Mouse (Mus musculus) left cerebral cortex, postnatal 14 days (tissue): ENCODE measurements around the gene Slc35a1. TPM values are rescaled to one million over a fixed set of nuclear protein-coding genes. Genes with fewer than 3 reads are reported as not detected.

ENCODE experiments used
- DNase-seq, 2 experiments: peaks; one replicate each; pipeline ENCODE4 v3.0.0; 2021 to 2022; ENCODE audit warnings: low spot score in 2 of 2, mixed read lengths in 1 of 2
- intact Hi-C: fragments of 180-260 bp; cut with DNase I; formaldehyde crosslinking; loops from one replicate; pipeline ENCODE4 v1.15.1; 2025
- total RNA-seq, 2 experiments: library from RNA; stranded (reverse); gene quantifications; 2 replicates each; pipeline ENCODE4 v1.2.3; 2021

Slc35a1 gene
- total RNA-seq, 2 experiments from 2014 or later = 18.5 to 21.8 TPM

DNA sequence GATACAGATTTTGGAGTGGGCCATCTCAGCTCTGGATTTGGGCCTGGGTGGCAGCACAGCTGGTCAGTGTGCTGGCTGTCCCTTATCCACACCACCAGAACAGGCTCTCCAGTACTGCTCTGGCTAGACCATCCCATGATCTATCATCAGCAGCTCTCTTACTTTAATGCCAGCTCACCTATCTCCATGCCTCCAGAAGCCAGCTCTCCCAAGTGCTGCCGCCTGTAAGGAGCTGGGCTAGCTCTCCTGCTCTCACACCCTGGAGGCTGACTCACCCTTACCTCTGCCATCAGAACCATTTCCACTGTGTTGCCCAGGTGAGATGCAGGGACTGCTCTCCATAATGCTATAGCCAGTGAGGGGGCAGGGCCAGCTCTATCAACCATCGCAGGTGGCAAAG, 25.7 kb downstream of the Slc35a1 start:
- intact Hi-C loops = no loop called here
- DNase-seq = no peak

DNA sequence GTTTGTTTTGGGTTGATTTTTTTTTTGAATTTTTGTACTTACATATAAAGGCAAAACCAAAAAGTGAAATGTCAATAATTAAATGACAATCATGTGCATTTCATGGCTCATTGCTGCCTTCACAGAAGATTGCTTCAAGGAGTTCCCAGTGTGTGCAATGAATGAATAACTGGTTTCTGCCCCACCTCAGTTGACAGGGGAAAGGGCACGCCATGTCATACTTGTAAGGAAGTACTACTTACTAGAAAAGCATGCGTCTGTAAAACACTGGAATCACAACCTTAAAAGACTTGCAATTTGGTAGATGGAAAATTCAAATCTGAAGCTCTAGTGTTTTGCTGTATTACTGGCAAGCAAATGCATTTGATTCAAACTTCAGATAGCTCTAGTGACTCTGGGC, 28.2 kb downstream of the Slc35a1 start:
- DNase-seq = no peak
- intact Hi-C loops = no loop called here

DNA sequence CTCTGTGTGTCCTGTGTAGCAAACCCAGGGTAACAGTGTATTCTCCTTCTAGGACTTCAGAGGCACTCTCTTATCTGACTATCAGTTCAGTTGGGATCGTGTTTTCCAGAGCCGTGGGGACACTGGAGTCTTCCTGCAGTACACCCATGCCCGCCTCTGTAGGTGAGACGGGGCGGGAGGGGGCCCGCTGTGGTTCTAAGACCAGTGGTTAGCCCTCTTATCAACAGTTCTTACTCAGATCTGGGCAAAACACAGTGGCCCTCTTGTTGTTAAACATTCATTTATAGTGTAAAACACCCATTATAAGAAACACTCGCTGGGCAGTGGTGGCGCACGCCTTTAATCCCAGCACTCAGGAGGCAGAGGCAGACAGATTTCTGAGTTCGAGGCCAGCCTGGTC, 31.1 kb downstream of the Slc35a1 start:
- intact Hi-C loops = no loop called here
- no peak for DNase-seq

DNA sequence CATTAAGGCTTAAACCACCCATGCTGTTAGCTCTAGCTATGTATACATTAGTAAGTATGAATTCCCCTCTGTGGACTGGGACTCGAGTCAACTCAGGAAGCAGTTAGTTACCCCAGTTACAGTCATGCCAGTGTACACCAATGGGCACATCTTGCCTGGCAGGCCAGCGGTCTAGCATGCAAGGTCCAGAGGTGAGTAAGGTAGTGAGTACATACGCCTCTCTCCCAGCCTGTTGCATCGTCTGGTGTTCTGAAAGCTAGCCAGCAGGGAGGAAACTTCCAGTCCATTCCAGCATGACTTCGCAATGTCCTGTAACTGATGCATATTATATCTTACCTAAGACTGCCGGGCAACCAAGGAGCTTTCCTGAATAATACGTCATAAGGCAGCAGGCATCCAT, 34.1 kb downstream of the Slc35a1 start:
- intact Hi-C loops = no loop called here
- no peak for DNase-seq

DNA sequence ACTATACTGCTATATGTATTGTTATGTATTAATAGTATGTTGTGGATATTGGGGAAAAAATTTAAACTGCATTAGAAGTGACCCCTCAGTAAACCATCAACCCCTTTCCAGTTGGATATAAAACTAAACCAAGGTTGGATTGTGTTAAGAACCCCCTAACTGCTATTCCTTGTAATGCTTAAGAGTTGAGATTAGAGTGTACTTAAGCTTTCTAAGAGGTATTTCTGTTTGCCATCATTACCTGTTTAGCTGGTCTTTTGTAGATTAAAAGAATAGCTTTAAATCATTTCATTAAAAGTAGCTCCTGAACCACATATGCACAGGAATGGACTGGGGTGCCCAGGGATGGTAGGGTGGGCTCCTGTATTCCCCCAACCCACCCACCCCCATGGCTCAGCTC, 42.5 kb downstream of the Slc35a1 start:
- no peak for DNase-seq
- intact Hi-C loops = no loop called here

DNA sequence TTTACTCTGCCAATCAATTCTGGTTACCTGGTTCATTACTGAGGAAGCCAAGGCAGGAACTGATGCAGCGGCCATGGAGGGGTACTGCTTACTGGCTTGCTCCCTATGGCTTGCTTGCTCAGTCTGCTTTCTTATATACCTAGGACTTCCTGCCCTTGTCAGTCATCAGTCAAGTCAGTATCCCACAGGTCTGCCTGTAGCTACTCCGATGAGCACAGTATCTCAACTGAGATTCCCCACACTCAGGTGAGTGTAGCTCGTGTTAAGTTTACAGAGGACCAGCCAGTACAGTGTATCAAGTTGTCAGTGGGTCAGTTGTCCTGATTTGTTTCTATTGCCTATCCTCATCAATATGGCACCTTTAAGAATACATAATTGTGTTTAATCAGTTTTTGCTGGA, 46.5 kb downstream of the Slc35a1 start:
- intact Hi-C loops = no loop called here
- DNase-seq = no peak

DNA sequence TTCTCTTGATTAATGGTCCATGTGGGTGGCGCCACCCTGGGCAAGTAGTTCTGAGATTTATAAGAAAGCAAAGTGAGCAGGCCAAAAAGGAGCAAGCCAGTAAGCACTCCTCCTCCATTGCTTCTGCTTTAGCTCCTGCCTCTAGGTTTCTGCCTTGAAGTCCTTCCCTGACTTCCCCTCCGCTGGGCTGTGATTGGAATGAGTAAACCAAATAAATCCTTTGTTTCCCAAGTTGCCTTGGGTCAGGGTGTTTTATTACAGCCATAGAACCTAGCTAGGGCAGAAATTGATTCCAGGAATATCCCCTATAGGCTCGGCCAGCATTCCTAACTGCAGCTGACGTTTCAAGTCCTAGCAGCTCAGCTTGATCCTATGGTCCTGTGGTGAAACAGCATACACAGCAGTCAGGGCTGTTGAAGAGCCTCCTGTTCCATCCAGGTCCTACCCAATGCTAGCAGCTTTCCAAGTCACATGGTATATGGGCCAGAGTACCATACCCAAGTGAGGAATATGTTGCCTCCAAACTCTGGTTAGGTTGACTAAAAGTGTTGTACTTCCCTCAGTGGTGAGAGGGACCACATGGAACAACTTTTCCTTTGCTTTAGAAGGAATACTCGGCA, 47.4 kb downstream of the Slc35a1 start:
- DNase-seq = no peak
- intact Hi-C loops = no loop called here

DNA sequence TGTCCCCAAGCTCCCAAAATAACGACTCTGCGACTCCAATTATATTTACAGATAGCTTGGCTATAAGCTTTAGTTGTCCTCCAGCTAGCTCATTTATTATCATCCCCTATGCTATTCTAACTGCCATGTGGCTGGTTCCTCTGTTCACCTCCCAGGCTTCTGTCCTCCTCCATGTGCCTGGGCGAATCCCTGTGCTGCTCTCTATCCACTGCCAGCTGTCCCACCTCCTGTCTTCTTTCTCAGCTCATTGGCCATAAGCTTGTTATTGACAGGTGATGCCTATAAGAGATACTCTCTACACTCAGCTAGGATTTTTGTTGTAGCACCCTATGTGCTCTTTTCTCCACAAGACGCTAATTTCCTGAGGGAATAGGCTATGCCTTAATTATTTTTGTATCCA, 49.4 kb downstream of the Slc35a1 start:
- intact Hi-C loops = no loop called here
- no peak for DNase-seq

DNA sequence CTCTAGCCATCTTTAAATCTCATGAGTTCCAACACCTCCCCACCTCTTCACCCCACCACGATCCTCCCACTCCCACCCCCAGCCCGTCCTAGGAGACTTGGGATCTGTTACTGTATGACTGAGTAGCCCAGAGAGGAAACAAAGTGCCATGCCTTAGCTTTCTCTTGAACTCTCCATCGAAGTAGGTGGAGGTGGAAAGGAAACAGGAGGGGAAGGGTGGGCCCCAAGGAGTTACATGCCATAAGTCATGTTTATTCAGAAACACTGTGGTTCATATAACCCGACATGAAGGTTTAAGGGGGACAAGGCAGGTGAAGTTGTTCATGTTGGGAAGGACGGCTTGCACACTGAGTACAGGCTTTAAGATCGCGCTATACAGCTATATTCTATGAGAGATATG, 49.9 kb downstream of the Slc35a1 start:
- DNase-seq = no peak
- intact Hi-C loops = no loop called here

DNA sequence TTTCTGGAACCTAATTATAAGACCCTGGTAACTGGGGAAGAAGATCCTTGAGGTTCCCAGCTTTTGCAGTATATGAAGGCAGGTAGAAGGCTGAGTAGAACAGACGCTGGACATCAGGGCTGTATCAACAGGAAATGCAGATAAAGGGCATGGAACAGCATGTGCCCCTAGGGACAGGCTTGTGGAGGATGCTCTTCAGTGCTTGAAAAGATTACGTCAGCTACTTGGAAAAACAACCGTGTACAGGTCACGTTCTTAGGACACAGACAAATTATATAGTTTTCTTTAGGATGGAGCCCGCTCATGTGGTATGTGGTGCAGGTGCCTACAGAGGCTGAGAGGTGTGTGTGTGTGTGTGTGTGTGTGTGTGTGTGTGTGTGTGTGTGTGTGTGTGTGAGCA, 51.2 kb downstream of the Slc35a1 start:
- DNase-seq = no peak
- intact Hi-C loops = no loop called here

DNA sequence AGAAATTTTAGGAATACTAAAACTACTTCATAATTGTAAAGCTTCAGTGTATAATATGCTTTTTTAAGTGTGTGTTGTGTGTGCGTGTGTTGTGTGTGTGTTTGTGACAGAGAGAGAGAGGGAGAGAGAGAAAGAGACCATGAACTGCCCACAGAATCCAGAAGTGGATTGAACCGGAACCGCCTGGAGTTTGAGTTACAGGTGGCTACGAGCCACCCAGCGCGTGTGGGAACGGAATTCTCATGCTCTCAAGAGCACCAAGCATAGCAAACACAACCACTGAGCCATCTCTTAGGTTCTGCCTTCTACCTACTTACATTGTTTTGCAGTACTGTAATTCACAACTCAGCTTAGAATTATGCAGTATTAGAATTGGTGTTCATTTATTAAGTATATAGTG, 53.1 kb downstream of the Slc35a1 start:
- DNase-seq = no peak
- intact Hi-C loops = no loop called here

DNA sequence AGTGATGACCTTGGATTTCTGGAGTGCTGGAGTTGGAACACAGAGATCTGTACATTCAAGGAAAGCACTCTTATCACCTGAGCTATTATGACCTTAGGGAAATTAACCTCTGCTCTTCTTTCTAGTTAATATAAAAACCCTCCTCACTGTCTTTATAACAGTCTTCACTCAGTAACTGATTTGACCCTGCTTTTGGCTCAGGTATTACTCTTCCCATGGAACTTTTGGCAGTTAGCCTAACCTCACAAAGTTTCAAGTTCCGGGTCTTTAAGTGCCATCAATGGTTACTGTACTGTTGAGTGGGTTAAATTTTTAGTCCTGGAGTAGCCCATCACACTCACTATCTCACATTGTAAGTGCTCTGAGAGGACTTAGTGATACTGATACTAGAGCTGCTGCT, 57.3 kb downstream of the Slc35a1 start:
- intact Hi-C loops = no loop called here
- no peak for DNase-seq

DNA sequence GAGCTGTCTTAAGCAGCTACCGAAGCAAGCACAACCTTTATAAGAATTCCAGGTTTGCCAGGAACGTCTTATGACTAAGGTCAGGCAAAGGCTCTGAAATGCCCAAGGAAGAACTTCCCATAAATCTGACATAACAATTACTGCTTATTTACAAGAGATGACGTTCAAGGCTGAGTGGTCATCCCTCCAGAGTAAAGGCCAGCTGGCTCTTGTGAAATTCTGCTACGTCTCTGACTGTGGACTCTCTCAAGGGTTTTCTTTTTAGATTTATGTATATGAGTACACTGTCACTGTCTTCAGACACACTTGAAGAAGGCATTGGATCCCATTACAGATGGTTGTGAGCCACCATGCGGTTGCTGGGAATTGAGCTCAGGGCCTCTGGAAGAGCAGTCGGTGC, 60.8 kb downstream of the Slc35a1 start:
- DNase-seq = no peak
- intact Hi-C loops = no loop called here

DNA sequence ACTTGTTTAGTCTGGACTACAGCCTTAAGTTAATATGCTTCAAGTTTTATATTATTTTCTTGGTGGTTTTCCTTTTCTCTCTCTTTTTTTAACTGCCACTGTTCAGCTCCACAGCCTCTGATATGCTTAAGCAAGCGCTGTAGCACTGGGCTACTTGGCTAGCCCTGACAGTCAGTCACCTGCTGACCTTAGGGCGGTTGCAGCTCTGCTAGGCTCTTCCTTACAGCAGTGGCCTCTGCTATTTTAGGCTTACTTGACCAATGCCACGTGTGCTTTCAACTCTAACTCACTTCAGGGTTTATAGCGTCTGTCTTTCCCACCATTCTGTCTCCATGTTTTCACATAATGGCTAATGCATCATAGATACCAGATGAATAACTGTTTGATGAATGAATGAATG, 61.7 kb downstream of the Slc35a1 start:
- intact Hi-C loops = no loop called here

DNA sequence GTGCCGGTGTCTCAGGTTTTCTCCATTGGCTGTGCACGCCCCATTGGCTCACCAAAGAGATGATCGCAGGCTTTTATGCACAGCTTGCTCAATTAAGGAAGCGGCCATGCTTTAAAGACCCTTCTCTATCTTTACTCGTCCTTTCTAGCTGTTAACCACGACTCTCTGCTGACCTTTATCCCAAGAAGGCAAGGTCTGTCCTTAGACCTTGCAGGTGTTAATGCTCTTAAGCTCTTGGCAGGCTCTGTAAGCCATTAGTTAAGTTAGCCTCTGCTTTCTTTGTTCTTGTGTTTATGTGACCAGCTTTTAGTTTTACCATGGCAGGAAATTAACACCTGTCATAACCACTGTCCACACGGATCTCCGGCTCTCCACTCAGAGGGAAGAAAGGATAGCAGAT, 71.1 kb downstream of the Slc35a1 start:
- peak in 1 of 2 experiments; percentile 13 for DNase-seq
- intact Hi-C loops = no loop called here

More for the DNA sequence above, 61.7 kb downstream of the Slc35a1 start:
- DNase-seq = no peak

DNA sequence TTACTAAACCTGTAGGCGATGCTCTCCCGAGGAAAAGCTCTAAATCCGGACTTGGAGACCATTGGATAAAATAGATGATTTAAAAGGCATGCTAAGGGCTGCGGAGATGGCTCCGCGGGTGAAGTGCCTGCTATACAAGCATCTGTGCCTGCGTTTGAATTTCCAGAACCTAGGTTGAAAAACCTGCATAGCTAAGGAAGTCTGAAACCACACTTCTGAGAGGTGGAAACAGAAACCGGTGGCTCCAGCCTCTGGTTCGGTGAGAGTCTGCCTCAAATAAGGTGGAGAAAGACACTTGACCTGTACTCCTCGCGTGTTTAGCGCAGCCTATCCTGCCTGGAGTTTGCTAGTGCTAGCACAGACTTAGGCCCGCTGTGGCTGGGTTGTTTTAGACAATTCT, 71.9 kb downstream of the Slc35a1 start:
- intact Hi-C loops = no loop called here
- peak; percentile 10 to 17 for DNase-seq

DNA sequence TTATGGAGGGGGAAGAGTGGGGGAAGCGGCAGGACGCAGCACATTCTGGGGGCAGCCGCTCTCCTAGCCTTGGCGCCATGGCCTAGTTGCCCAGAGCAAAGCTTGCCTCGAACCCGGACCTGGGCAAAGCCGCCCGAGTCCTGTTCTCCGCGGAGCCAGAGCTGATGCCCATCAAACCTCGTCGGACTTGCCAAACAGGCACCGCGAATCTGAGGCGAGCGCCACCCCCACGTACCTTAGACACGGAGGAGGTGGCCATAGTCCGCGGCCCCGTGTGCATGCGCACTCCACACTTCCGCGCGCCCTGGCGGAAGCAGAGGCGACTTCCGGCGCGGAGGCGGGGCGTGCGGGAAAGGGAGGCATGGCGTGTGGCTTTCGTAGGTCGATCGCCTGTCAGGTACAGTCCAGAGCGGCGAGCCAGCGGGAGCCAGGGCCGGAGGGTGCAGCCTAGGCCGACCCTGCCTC, 72.6 kb downstream of the Slc35a1 start, which contains the start of the genes Orc3 and Rars2:
Gene Orc3, minus strand, starts transcription at position 315 of the 465 bp plus-strand sequence.
Gene Rars2, plus strand, starts transcription at position 328 of the 465 bp plus-strand sequence.
- intact Hi-C loops = no loop called here
- peak; percentile 91 to 93 for DNase-seq

DNA sequence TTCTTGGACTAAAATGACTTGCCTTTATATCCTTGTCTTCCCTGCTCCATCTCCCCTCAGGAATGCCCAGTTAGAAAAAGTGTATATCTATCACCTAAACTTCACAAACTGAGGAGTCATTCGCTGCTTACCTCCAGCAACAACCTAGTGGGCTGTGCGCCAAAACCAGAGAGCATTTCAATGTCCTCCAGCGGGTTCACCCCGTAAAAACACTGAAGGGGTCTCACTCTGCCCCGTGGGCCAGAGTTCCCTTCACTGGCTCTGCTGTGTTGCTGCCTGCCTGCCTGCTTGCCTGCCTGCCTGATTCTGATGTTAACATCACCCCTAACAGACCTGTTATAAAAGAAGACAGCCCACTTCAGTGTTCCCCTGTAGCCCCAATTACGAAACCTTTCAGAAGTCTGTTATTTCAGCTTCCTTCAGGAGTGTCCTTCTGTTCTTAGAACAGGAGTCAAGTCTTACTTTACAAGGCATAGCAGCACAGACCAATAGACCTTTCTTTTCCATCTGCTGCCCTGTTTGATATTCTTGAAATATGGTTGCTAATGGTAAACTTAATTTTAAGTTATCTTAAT, 73.6 kb downstream of the Slc35a1 start:
- no peak for DNase-seq
- intact Hi-C loops = no loop called here
